Mouse (Mus musculus) skeletal muscle tissue, adult 2 months (tissue): ENCODE data around the gene Raet1e.
"Not testable (repeated sequence)": the region's sequence is repeated elsewhere in the genome, so short reads cannot be mapped to it uniquely, and the experiment has no call there.

ENCODE experiments used
- DNase-seq: peaks from one replicate; pipeline ENCODE4 v3.0.0-alpha.2; 2012; ENCODE audit warnings: low read depth, low spot score

Gene Raet1e

DNA sequence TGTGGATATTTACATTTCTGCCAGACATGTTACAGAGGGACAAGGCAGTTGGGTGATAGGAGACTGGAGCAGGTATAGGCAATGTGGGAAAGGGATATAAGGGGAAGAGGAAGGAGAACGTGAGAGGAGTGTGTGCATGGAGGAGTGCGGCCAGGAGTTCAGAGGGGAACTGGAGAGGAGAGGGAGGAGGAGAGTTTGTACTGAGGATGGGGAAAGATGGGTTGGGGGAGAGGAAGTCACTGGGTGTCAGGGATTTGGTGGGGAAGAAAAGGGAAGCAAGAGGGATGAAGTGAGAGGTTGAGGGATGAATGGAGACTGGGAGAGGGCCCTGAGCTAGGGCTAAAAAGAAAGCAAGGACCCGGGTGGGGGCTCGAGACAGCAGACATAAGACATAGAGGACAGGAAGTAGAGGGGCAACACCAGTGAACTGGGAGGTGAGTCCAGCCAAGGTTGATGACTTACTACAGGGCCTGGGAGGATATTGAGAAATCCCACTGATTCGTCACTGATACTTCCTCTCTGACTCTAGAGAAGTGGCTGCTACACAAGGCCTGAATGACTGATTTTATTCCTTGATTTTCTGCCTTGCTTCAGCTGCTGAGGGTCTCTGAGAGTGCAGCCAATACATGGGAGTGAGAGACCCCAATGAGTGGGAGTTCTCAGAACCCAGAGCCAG, 7.1 kb downstream of the Raet1e start:
- not testable (repeated sequence) for DNase-seq

DNA sequence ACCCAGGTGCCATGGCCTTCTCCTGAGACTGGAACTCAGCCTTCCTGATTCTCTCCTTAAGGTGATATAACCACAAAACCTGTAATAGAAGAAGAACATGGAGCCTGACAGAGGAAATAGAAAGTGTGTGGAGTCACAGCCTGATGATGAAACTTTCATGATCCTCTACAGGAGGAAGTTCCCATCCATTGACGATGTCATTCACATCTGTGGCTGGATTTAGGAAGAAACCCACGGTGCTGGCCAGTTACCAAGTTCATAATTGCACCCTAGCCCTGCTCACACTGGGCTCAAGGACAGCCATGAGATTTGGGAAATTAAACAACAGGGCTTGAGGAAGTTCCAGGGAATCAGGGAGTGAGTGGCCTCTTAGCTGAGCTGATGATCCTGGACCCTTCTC, 7.7 kb downstream of the Raet1e start:
- not testable (repeated sequence) for DNase-seq

DNA sequence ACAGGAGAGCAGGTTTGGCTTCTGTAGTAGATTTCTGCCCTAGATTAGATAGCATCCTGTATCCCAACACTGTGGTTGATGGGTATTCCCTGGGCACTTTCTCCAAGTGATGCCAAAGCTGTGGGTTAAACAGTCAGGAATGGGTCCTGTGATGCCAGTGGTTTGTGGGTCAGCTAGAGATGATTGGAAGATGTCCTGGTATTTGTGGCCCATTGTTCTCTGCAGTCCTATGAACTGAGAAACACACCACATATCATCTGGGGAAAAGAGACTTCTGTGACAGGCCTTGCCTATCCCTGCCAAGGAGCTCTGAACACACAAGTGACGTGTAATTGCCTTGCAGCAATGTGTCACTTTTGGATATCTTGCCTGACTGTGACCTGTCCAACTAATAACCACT, 8.7 kb downstream of the Raet1e start:
- not testable (repeated sequence) for DNase-seq

DNA sequence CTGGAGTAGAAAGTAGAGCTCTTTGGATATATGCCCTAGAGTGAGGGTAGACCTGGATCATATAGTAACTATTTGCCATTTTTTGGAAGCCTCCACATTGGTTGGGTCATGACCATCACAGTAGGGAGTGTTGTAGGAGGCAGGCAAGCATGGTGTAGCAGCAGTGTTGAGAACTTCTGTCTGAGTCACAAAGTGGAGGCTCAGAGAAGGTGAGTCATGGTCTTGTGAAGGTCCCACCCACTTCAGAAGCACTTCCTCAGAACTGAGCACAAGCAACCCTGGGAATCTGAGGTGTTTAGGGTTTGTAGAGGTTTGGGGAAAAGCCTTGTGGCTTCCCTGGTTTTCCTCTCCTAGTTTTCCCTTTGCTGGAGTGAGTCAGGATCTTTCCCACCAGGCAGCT, 10.7 kb downstream of the Raet1e start:
- DNase-seq, result not testable (repeated sequence)

DNA sequence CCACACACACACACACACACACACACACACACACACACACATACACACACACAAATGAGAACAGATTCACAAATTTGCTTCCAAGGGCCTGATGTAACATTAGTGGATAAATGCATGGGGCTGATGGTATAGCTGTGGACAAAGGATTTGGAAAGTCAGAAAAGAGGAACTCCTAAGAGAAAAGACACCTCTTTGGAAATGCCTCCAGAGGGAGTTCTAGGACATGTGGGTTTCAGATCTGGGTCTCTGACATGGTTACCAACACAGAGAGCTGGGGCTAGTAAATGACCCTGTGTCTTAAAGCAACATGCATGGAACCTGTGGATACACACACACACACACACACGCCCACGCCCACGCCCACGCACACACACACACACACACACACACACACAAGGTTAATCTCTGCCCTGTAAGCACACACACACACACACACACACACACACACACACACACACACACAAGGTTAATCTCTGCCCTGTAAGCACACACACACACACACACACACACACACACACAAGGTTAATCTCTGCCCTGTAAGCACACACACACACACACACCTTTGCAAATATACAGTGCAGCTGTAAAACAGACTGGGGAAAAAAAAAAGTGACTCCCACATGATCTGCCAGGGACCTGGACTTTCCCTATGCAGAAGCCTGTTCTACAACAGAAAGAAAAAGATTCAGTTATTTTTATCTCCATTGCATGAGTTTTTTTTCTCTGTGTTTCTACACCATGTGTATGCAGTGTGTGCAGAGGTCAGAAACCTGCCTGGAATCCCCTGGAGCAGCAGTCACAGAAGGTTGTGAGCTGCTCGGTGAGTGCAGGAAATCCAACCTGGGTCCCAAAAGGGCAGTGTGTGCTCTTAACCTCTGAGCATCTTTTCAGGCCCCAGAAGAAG, 14.3 kb downstream of the Raet1e start:
- DNase-seq, result not testable (repeated sequence)

DNA sequence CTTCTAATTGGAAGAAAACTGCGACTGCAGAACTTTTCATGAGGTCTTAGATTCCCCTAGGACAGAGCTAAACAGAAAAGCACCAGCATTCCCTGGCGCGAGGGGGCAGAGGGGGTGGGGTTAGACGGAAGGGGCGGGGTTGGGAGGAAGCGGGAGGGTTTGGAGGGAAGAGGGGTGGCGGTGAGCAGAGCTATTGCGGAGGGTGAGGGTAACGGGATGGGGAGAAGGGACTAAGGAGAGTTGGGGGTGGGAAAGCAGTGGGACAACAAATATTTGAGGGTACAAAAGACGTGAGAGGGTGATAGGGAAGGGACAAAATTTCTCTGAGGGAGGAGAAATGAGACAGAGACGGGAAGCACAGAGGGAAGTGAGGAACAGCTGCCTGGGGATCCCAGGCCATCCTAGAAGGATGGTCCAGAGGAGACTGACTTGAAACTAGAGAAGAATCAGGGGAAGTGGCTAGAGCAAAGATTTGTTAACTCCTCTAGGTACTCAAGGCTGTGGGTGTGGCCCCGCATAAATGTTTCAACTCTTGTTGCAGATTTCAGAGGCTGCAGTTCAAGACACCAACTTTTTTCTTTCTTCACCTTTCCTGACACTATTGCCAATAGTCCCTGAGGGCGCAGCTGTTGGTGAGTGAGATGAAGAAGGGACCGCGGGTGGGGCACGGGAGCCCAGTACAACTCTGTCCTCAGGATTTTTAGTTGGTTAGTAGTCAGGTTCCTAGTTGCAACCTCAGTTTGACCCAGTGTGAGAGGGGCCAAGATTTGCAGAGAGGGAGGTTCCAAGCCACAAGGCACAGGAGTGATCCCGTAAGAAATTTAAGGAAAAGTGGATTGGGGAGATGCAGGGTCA, 15.2 kb downstream of the Raet1e start:
- DNase-seq, result not testable (repeated sequence)

DNA sequence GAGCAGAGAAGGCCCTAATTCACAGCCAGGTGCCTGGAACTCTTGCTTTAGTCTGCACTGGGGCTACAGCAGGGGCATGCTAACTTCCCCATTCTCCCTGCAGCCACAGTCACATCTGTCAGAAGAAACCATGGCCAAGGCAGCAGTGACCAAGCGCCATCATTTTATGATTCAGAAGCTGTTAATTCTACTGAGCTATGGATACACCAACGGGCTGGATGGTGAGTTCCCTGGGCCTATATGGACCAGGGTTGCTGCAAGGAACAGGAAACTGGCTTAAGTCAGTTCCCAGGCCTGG, 15.8 kb downstream of the Raet1e start:
- DNase-seq, result not testable (repeated sequence)

DNA sequence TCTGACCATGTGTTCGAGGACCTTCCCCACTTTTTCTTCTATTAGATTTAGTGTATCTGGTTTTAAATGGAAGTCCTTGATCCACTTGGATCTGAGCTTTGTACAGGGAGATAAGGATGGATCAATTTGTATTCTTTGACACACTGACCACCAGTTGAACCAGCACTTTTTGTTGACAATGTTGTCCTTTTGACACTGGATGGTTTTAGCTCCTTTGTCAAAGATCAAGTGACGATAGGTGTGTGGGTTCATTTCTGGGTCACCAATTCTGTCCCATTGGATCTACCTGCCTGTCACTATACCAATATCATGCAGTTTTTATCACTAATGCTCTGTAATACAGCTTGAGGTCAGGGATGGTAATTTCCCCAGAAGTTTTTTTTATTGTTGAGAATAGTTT, 18.1 kb downstream of the Raet1e start:
- DNase-seq, result not testable (repeated sequence)

DNA sequence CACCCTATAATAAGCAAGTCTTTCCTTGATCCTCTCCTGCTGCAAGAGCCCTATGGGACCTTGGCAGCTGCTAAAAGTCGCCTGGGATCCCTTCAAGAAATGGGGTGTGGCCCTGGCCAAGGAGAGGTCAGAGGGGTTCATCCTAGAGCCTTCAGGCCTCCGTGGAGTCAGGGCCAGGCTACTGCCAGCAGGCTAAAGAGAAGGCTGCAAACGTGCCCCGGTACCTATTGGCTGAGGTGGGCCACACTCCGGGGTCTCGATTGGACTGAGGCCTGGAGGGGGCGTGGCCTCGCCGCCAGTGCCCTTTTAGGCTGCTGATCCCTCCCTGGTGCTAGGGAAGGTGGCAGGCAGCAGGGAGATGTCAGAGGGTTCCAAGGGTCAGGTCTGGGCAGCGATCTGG, 32.7 kb downstream of the Raet1e start:
- peak; percentile 2 for DNase-seq

DNA sequence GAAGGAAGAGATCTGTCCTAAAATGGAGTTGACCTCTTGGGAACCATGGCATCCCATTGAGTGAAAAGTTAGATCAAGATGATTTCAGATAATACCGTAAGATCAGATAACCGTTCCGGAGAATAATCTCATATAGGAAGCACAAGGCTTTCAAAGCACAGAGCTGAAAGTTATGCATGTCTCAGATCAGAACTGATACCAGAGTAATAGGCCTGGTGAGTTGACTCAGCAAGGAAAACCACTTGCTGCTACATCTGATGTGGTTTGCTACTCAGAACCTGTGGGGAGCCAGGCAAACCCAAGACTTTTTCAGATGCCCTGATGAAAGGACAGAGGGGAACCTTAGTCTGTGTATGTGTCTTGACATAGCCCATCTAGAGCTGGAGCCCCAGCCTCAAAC, 43.0 kb downstream of the Raet1e start:
- not testable (repeated sequence) for DNase-seq

DNA sequence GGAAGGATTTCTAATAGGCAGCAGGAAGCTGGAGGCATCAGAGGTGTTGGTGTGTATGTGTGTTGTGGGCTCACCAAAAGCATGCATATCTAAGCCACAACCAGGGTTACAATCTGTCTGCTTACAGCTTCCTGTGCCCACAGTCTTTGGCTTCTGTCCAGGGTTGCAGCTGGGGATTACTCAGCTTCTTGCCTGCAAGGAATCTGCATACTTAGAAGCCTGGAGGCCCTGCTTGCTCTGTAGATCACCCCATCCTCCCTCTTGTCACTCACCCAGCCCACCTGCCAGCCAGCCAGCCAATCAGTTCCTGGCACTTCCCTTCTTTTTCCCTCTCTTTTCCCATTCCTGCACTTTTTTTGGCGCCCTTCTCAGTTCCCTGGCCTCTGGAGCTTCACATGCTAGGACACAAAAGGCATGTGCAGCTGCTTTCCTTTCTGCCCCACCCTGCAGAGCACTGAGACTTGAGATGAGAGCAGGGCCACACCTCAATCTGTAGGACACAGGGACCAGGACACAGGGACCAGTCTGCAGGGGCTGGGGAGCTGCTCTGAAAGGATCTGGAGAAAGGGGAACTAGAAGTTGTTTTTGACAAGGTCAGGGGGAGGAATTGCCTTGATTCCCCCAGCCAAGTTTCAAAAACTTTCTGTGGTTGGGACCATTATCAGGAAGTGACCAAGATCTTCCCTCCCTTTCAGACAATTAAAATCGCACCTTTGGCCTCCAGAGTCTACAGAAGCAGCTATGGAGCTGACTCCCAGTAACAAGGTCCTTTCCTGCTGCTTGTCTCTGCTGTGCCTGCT, 44.6 kb downstream of the Raet1e start:
- DNase-seq, result not testable (repeated sequence)

DNA sequence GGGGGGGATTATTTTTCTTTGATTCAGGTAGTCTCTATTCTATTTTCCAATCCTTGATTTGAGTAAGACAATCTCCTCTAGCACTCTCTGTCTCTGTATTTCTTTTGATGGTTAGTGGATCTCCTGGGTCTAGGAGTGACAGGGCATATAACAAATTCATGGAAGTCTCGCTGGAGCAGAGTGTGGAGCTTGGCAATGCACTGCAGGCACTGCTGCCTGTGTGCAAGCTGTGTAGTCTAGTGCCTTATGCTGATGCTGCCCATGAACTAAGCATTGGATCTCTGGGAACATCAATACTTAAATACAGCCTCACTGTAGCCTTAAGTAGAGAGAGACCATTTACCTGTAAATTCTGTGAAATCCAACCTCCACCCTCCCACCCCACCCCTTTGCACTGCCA, 48.1 kb downstream of the Raet1e start:
- DNase-seq, result not testable (repeated sequence)

DNA sequence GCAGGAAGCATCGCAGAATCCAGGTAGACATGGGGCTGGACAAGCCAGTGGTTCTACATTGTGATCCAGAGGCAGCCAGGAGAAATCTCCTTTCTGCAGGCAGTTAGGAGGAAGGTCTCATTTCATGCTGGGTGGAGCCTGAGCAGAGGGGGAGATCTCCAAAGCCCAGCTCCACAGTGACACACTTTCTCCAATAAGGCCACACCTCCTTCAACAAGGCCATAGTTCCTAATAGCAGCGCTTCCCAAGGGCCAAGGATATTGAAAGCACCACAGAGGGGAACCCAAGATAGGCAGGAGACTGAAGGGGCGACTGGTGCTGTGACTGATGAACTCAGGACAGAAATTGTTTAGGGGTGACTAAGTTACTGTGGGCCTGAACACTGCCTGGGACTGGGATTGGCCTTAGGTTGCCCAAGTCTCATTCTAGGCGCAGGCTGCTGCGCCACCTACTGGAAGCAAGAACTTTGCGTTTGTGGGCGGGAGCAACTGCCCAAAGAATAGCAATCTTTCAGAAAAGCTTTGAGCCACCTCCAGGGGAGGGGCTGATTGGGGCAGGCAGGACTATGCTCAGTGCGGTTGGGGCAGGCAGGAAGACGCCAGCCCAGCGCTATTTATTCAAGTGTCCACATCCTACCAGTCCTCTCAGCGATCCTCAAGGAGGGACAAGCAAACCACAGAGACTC, 53.8 kb downstream of the Raet1e start:
- not testable (repeated sequence) for DNase-seq

DNA sequence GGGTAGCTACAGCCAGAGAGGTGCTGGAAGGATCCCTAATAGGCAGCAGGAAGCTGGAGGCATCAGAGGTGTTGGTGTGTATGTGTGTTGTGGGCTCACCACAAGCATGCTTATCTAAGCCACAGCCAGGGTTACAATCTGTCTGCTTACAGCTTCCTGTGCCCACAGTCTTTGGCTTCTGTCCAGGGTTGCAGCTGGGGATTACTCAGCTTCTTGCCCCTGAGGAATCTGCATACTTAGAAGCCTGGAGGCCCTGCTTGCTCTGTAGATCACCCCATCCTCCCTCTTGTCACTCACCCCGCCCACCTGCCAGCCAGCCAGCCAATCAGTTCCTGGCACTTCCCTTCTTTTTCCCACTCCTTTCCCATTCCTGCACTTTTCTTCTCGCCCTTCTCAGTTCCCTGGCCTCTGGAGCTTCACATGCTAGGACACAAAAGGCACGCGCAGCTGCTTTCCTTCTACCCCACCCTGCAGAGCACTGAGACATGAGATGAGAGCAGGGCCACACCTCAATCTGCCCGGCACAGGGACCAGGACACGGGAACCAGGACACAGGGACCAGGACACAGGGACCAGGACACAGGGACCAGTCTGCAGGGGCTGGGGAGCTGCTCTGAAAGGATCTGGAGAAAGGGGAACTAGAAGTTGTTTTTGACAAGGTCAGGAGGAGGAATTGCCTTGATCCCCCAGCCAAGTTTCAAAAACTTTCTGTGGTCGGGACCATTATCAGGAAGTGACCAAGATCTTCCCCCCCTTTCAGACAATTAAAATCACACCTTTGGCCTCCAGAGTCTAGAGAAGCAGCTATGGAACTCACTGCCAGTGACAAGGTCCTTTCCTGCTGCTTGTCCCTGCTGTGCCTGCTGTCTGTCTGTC, 65.3 kb downstream of the Raet1e start:
- not testable (repeated sequence) for DNase-seq

DNA sequence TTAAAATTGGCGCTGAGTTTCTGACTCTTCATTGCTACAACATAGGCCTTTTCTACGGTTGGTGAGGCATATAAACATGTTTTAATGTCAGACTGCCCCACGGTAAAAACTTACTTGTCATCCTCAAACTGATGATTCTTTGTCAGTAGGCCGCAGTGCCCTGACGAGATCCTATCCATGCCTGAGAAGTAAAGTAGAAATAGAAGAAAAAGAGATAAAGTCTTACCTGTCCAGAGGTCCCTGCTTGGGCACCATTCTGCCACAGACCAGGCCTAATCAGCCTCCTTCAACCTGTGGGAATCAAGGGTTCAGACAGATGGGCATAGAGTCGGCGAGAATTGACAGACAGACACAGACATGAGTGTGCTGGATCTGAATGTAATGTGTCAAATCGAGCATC, 106.7 kb downstream of the Raet1e start:
- no peak for DNase-seq

DNA sequence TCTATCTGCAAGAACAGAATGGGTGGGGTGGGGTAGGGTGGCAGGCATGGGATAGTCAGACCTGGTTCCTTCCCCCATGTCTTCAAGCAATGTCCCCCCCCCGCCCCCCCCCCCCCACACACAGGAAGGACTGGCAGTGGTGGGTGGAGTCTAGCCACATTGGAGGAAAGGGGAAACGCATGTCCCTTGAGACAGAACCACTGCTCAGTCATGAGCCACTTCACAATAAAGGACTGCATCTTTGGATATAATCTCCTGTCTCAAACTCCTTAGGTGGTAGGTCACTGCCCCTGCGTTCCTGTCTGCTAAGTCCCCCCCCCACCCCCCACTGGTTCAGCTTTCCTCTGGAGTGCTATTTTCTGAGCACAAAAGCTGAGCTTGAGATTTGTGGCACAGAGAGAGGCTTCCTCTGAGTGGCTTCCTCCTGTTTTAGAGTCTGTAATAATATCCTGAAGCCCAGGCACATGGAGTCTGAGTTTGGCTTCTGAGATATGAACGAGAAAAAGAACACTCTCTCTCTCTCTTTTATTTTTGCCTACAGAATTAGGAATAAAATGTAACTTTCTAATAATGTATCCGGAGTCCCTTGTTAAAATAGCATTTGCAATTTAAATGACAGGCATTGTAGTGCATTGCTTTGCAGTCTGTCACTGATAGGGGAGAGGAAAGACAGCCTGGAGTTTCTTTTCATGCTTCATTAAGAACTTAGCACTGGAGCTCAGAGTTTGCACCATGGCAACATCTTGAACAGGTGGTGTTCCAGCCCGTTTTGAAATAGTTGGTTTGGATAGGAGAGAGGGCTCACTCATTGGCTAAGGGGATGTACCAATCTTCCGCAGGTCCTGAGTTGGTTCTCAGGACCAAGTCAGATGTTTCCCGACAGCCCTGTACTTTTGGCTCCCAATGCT, 112.8 kb downstream of the Raet1e start:
- DNase-seq, result not testable (repeated sequence)

DNA sequence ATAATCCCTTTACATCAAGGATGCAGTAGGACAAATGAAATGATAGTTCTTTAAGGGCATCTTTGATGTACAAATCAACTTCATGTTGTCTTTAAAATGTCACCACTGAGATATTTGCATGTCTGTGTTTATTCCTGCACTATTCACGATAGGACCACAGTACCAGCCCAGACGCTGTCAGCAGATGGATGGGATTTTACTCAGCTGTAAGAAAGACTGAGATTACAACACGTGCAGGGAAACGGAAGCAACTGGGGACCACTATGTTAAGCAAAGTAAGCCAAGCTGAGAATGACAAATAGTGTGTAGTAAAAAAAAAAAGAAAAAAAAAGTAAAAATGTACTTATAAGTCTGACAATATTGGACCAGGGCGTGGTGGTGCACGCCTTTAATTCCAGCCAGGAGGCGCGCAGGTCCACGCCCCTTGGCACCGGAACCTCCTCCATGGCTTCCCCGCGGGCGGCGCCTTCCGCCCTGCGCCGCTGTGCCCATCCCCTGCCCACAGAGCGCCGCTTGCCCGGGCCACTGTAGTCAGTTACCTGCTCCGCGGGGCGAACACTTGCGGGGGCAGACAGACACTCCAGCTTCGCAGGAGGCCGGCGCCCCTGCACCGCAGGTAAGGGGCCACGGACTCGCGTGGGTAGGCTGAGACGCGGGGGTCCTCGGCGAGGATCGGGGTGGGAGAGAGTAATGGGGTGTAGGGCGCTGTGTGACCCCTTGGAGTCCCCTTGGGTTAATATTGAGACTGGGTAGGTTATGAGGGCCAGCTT, 114.7 kb downstream of the Raet1e start:
- DNase-seq, result not testable (repeated sequence)
